Mouse (Mus musculus) E14TG2a.4 (cell line): ENCODE data around the gene Olfr600.

ENCODE experiments used
- CTCF ChIP-seq: conservative IDR thresholded peaks from 2 replicates; pipeline ENCODE4 v1.5.1; 2014; ENCODE audit warnings: low read length
- NANOG ChIP-seq: IDR thresholded peaks from 2 replicates; pipeline ENCODE4 v1.6.1; 2014; ENCODE audit warnings: borderline replicate concordance, low read length, mixed read lengths

GRCm38 (mm10) chr7:103335617-103336016 is 13.9 kb downstream of the Olfr600 start, which contains the start of gene Olfr599:
- TF ChIP-seq CTCF, result no peak
- TF ChIP-seq NANOG, result no peak
